Mouse (Mus musculus) effector memory CD4-positive, alpha-beta T cell, adult 5 months (primary cell): ENCODE data around the gene Rab12. TPM values are rescaled to one million over a fixed set of nuclear protein-coding genes. Genes with fewer than 3 reads are reported as not detected.

Source experiments
- polyA plus RNA-seq: library from polyadenylated mRNA; unstranded; fragments of 100-300 nt; shearing (Covaris generic); gene quantifications from one replicate; pipeline ENCODE4 v1.2.1, GENCODE M21; 2017

Rab12 gene
- 12.5 TPM for polyA plus RNA-seq

GRCm38 (mm10) chr17:66519554-66520553 is at the start of gene Rab12:
Rab12 (minus strand) TSS chr17:66519729.

GRCm38 (mm10) chr17:66449460-66450341 is 69.8 kb downstream of the Rab12 start, which contains the start of gene Mtcl1:
Mtcl1 (minus strand) TSS chr17:66449750.

Other genes starting within 250 kb of the Rab12 start
- gene Mtcl1, start 70.0 kb downstream of the Rab12 start, polyA plus RNA-seq, result not detected
- gene Themis3, start 74.9 kb upstream of the Rab12 start, polyA plus RNA-seq, result not detected